In genomic region chr16:27814476-27814875, GRCm38 (mm10) we compare ENCODE assay signal across 23 mouse cellular contexts.
DNase-seq lines count a peak whose midpoint lies in the region; ATAC-seq lines count a peak whose summit lies in the region.
"Had no signal": no experiment of that assay in that cellular context is flagged by ENCODE, and none has a peak within 500 bp of the region (broad histone marks: within the 10 kb centered on the region; RNA-seq: fewer than 3 reads in every experiment).

No protein-coding gene starts in this region.

- no peak overlapping the region for H3K4me2 ChIP-seq in midbrain, embryonic 11.5 days
- no peak overlapping the region for H3K4me2 ChIP-seq in forebrain, embryonic 14.5 days (ENCODE audit: low read length)
- H3K4me2 ChIP-seq in midbrain, embryonic 14.5 days (ENCODE audit: low read length), result no peak overlapping the region
- H3K4me2 ChIP-seq: embryonic facial prominence, embryonic 13.5 days; heart, embryonic 12.5 days; hindbrain, embryonic 12.5 days; limb, embryonic 12.5 days; liver, embryonic 11.5 days had no signal

- no peaks in the 10 kb centered on the region for H3K27me3 ChIP-seq in midbrain, embryonic 11.5 days (ENCODE audit: control insufficient read depth, insufficient read depth, low read length)
- no peaks in the 10 kb centered on the region for H3K27me3 ChIP-seq in midbrain, embryonic 10.5 days (ENCODE audit: low read depth, poor library complexity, severe bottlenecking)
- no peaks in the 10 kb centered on the region for H3K27me3 ChIP-seq in forebrain, embryonic 14.5 days (replicated peaks; ENCODE audit: control insufficient read depth, insufficient read depth, low read length)
- no peaks in the 10 kb centered on the region for H3K27me3 ChIP-seq in midbrain, embryonic 14.5 days (ENCODE audit: control insufficient read depth, insufficient read depth, low read length)
- H3K27me3 ChIP-seq: embryonic facial prominence, embryonic 13.5 days; heart, embryonic 12.5 days; hindbrain, embryonic 12.5 days; limb, embryonic 12.5 days had no signal

- no peaks in the 10 kb centered on the region for H3K9me3 ChIP-seq in midbrain, embryonic 11.5 days (ENCODE audit: control insufficient read depth, low read length)
- no peaks in the 10 kb centered on the region for H3K9me3 ChIP-seq in midbrain, embryonic 10.5 days (replicated peaks)
- no peaks in the 10 kb centered on the region for H3K9me3 ChIP-seq in forebrain, embryonic 14.5 days (replicated peaks; ENCODE audit: control insufficient read depth, low read length)
- no peaks in the 10 kb centered on the region for H3K9me3 ChIP-seq in midbrain, embryonic 14.5 days (ENCODE audit: control insufficient read depth, low read length)
- H3K9me3 ChIP-seq: embryonic facial prominence, embryonic 13.5 days; heart, embryonic 12.5 days; hindbrain, embryonic 12.5 days; limb, embryonic 12.5 days had no signal

- H3K9ac ChIP-seq in midbrain, embryonic 11.5 days (ENCODE audit: low read length), result no peak overlapping the region
- H3K9ac ChIP-seq in forebrain, embryonic 14.5 days (ENCODE audit: low read length), result no peak overlapping the region
- no peak overlapping the region for H3K9ac ChIP-seq in midbrain, embryonic 14.5 days (replicated peaks; ENCODE audit: low read length)
- H3K9ac ChIP-seq: embryonic facial prominence, embryonic 13.5 days; heart, embryonic 12.5 days; hindbrain, embryonic 12.5 days; limb, embryonic 12.5 days; liver, postnatal 0 days had no signal

- no peak overlapping the region for H3K4me3 ChIP-seq in midbrain, embryonic 11.5 days (ENCODE audit: low read depth, low read length)
- no peak overlapping the region for H3K4me3 ChIP-seq in midbrain, embryonic 10.5 days
- H3K4me3 ChIP-seq in forebrain, embryonic 14.5 days (ENCODE audit: low read depth, low read length), result no peak overlapping the region
- H3K4me3 ChIP-seq in midbrain, embryonic 14.5 days (replicated peaks; ENCODE audit: low read depth, low read length), result no peak overlapping the region
- H3K4me3 ChIP-seq: embryonic facial prominence, embryonic 13.5 days; heart, embryonic 12.5 days; hindbrain, embryonic 12.5 days; limb, embryonic 12.5 days had no signal

- peak; percentile 62; the same call in 1 of the 2 replicates for ATAC-seq in midbrain, embryonic 11.5 days (ENCODE audit: low FRiP score)
- peak; percentile 76 for ATAC-seq in forebrain, embryonic 14.5 days
- ATAC-seq in midbrain, embryonic 14.5 days (ENCODE audit: low FRiP score, low TSS enrichment), result no peak
- ATAC-seq: intestine, postnatal 0 days; liver, postnatal 0 days; lung, postnatal 0 days had no signal

- no peaks in the 10 kb centered on the region for H3K36me3 ChIP-seq in midbrain, embryonic 11.5 days (ENCODE audit: control insufficient read depth, insufficient read depth, low read length)
- no peaks in the 10 kb centered on the region for H3K36me3 ChIP-seq in midbrain, embryonic 10.5 days
- H3K36me3 ChIP-seq in forebrain, embryonic 14.5 days (ENCODE audit: control insufficient read depth, insufficient read depth, low read length), result no peaks in the 10 kb centered on the region
- no peaks in the 10 kb centered on the region for H3K36me3 ChIP-seq in midbrain, embryonic 14.5 days (ENCODE audit: control insufficient read depth, insufficient read depth, low read length)
- H3K36me3 ChIP-seq: embryonic facial prominence, embryonic 13.5 days; heart, embryonic 12.5 days; hindbrain, embryonic 12.5 days; limb, embryonic 12.5 days had no signal

- H3K4me1 ChIP-seq in midbrain, embryonic 11.5 days (ENCODE audit: control insufficient read depth, insufficient read depth, low read length), result no peaks in the 10 kb centered on the region
- H3K4me1 ChIP-seq in midbrain, embryonic 10.5 days, result peaks cover 8% of the 10 kb centered on the region; the same call in 1 of the 2 replicates
- H3K4me1 ChIP-seq in forebrain, embryonic 14.5 days (ENCODE audit: control insufficient read depth, insufficient read depth, low read length), result no peaks in the 10 kb centered on the region
- no peaks in the 10 kb centered on the region for H3K4me1 ChIP-seq in midbrain, embryonic 14.5 days (ENCODE audit: control insufficient read depth, insufficient read depth, low read length)
- H3K4me1 ChIP-seq: embryonic facial prominence, embryonic 13.5 days; heart, embryonic 12.5 days; hindbrain, embryonic 12.5 days; limb, embryonic 12.5 days had no signal

- WGBS in midbrain, embryonic 11.5 days, result 57% methylated on average over 1 of the region's 1 CpGs
- WGBS in midbrain, embryonic 10.5 days, result 80% methylated on average over 1 of the region's 1 CpGs
- 12% methylated on average over 1 of the region's 1 CpGs for WGBS in forebrain, embryonic 14.5 days
- 76% methylated on average over 1 of the region's 1 CpGs for WGBS in midbrain, embryonic 14.5 days

- no peak overlapping the region for H3K27ac ChIP-seq in midbrain, embryonic 11.5 days (ENCODE audit: low read depth, low read length)
- no peak overlapping the region for H3K27ac ChIP-seq in midbrain, embryonic 10.5 days (replicated peaks)
- H3K27ac ChIP-seq in forebrain, embryonic 14.5 days (ENCODE audit: low read depth, low read length), result no peak overlapping the region
- H3K27ac ChIP-seq in midbrain, embryonic 14.5 days (replicated peaks; ENCODE audit: low read depth, low read length), result no peak overlapping the region
- H3K27ac ChIP-seq: embryonic facial prominence, embryonic 13.5 days; hindbrain, embryonic 12.5 days; limb, embryonic 12.5 days; stomach, postnatal 0 days had no signal

- DNase-seq in midbrain, embryonic 11.5 days (ENCODE audit: low spot score, missing footprints), result no peak
- DNase-seq in midbrain, embryonic 10.5 days (ENCODE audit: low spot score), result no peak
- peak; percentile 60 for DNase-seq in forebrain, embryonic 14.5 days (ENCODE audit: low spot score)
- peak; percentile 53 for DNase-seq in midbrain, embryonic 14.5 days
- no peak for DNase-seq in adrenal gland, postnatal 25 days
- DNase-seq in thymus, postnatal 36 days, result no peak
- DNase-seq in cerebellum, adult 9-10 months, result no peak
- DNase-seq: cerebellum, adult 18-20 months; cerebellum, postnatal 36 days; gastrocnemius, postnatal 14 days; heart, adult 18-20 months; heart, postnatal 14 days; kidney, postnatal 25 days; liver, postnatal 0 days; thymus, adult 2 months had no signal

Comparison
In these comparisons a context has a peak if more than half of its experiments do, and no peak if none do; other contexts are left out.
1. DNase-seq: peak in forebrain, embryonic 14.5 days (single experiment) and midbrain, embryonic 14.5 days (single experiment); none in midbrain, embryonic 11.5 days (single experiment), midbrain, embryonic 10.5 days (single experiment), adrenal gland, postnatal 25 days (single experiment), thymus, postnatal 36 days (0 of 2) and cerebellum, adult 9-10 months (single experiment).